Mouse (Mus musculus) NIH3T3 (cell line): ENCODE results near the gene Fbln5.

Experiments used
- DNase-seq: peaks from one replicate; pipeline ENCODE4 v3.0.0-alpha.2; 2012; ENCODE audit warnings: low read depth

Gene Fbln5

GRCm38 (mm10) chr12:101818608-101819370 lies at the start of gene Fbln5:
Gene Fbln5 (minus strand): TSS chr12:101819055.
- peak; percentile 95 for DNase-seq

- no peak for DNase-seq
Measured at GRCm38 (mm10) chr12:101862286-101862964, 43.6 kb upstream of the Fbln5 start.

GRCm38 (mm10) chr12:101860256-101860655 lies 41.4 kb upstream of the Fbln5 start:
- peak; percentile 54 for DNase-seq

- no peak for DNase-seq
Measured at GRCm38 (mm10) chr12:101858011-101858410, 39.2 kb upstream of the Fbln5 start.

- peak; percentile 55 for DNase-seq
Measured at GRCm38 (mm10) chr12:101854336-101854735, 35.5 kb upstream of the Fbln5 start.

- DNase-seq, result peak; percentile 91
Measured at GRCm38 (mm10) chr12:101851846-101852564, 33.1 kb upstream of the Fbln5 start.

- peak; percentile 59 for DNase-seq
Measured at GRCm38 (mm10) chr12:101851314-101851713, 32.5 kb upstream of the Fbln5 start.

- DNase-seq, result no peak
Measured at GRCm38 (mm10) chr12:101836546-101837274, 17.9 kb upstream of the Fbln5 start.

- no peak for DNase-seq
Measured at GRCm38 (mm10) chr12:101834715-101835114, 15.9 kb upstream of the Fbln5 start.

- DNase-seq, result no peak
Measured at GRCm38 (mm10) chr12:101833776-101834175, 14.9 kb upstream of the Fbln5 start.

- no peak for DNase-seq
Measured at GRCm38 (mm10) chr12:101833115-101833506, 14.3 kb upstream of the Fbln5 start.

GRCm38 (mm10) chr12:101832179-101833114 lies 13.6 kb upstream of the Fbln5 start:
- DNase-seq, result no peak

- DNase-seq, result no peak
Measured at GRCm38 (mm10) chr12:101831221-101831620, 12.4 kb upstream of the Fbln5 start.

- DNase-seq, result no peak
Measured at GRCm38 (mm10) chr12:101823161-101823560, 4.3 kb upstream of the Fbln5 start.

GRCm38 (mm10) chr12:101821596-101821995 lies 2.7 kb upstream of the Fbln5 start:
- DNase-seq, result no peak

GRCm38 (mm10) chr12:101819570-101819969 lies 715 bp upstream of the Fbln5 start:
- no peak for DNase-seq

- no peak for DNase-seq
Measured at GRCm38 (mm10) chr12:101818246-101818607, 628 bp downstream of the Fbln5 start.

GRCm38 (mm10) chr12:101816810-101817209 lies 2.0 kb downstream of the Fbln5 start:
- peak; percentile 83 for DNase-seq

- no peak for DNase-seq
Measured at GRCm38 (mm10) chr12:101815796-101816195, 3.1 kb downstream of the Fbln5 start.

GRCm38 (mm10) chr12:101814423-101814822 lies 4.4 kb downstream of the Fbln5 start:
- no peak for DNase-seq

- peak; percentile 55 for DNase-seq
Measured at GRCm38 (mm10) chr12:101811181-101811580, 7.7 kb downstream of the Fbln5 start.
